Mouse (Mus musculus) kidney, adult 2 months (tissue): ENCODE measurements around the gene Tinf2. TPM values are rescaled to one million over a fixed set of nuclear protein-coding genes. Genes with fewer than 3 reads are reported as not detected.

Experiments used
- DNase-seq: peaks from one replicate; pipeline ENCODE4 v3.0.0; 2021
- H3K27ac ChIP-seq: fragments of 200-500 bp; 2 replicates; pipeline ENCODE4 v1.5.1; 2012; ENCODE audit warnings: low read depth, low read length, control low read depth, inconsistent platforms; ENCODE audit not compliant: insufficient read depth
- H3K27me3 ChIP-seq: fragments of 200-500 bp; replicated peaks from 2 replicates; pipeline ENCODE4 v1.6.1; 2012; ENCODE audit warnings: mild to moderate bottlenecking, moderate library complexity, low read length, inconsistent platforms; ENCODE audit not compliant: control insufficient read depth, insufficient read depth
- H3K36me3 ChIP-seq: fragments of 200-500 bp; 2 replicates; pipeline ENCODE4 v1.6.1; 2012; ENCODE audit warnings: mild to moderate bottlenecking, moderate library complexity, low read length, inconsistent platforms; ENCODE audit not compliant: control insufficient read depth, insufficient read depth
- H3K4me1 ChIP-seq: fragments of 200-500 bp; 2 replicates; pipeline ENCODE4 v1.6.1; 2011; ENCODE audit warnings: low read length; ENCODE audit not compliant: control insufficient read depth, insufficient read depth
- H3K4me3 ChIP-seq: fragments of 200-500 bp; 2 replicates; pipeline ENCODE4 v1.5.1; 2011; ENCODE audit warnings: mild to moderate bottlenecking, low read depth, low read length, control low read depth; ENCODE audit not compliant: insufficient read depth
- CTCF ChIP-seq: fragments of 200-500 bp; conservative IDR thresholded peaks from 2 replicates; pipeline ENCODE4 v1.5.1; 2011; ENCODE audit warnings: low read depth, mild to moderate bottlenecking, control low read depth, low read length, moderate library complexity, mixed read lengths; ENCODE audit not compliant: insufficient read depth, insufficient read length
- POLR2A ChIP-seq: fragments of 200-500 bp; IDR thresholded peaks from one replicate; pipeline ENCODE4 v1.6.1; 2011; ENCODE audit warnings: low read depth, low read length, control low read depth
- WGBS: fragments of 180-500 bp; shearing (Covaris S2); methylation state at CpG from one replicate; pipeline ENCODE4 v1.1.7; 2018; 5-methylcytosine and 5-hydroxymethylcytosine counted together
- polyA plus RNA-seq: library from polyadenylated mRNA; depleted of rRNA; stranded (reverse); fragments of >200 nt; gene quantifications from 2 replicates; pipeline ENCODE4 v1.2.3, GENCODE M21; 2012

The Tinf2 gene
- polyA plus RNA-seq, 1 experiment = 10.2 TPM

DNA sequence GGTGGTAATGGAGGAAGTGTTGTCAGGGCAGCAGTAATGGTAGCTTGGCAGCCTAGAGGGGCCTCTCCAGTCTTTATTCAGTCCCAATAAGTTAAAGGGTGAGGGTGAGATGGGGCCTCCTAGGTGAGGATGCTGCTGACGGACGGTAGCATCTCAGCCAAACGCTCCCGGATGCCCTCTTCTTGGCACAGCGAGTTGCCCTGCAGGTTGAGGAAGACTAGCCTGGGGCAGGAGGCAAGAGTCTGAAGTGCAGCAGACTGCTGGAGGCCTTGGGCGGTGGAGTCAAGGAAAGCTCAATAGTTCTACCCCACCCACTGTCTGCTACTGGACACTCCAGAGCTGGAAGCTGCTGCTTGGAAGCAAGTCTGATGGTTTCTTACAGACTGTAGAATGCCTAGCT lies 34.7 kb upstream of the Tinf2 start:
- 62% methylated on average over 6 of the region's 6 CpGs for WGBS
- TF ChIP-seq CTCF (no peak), POLR2A (no peak)
- H3K4me3 ChIP-seq = no peak overlapping the region

DNA sequence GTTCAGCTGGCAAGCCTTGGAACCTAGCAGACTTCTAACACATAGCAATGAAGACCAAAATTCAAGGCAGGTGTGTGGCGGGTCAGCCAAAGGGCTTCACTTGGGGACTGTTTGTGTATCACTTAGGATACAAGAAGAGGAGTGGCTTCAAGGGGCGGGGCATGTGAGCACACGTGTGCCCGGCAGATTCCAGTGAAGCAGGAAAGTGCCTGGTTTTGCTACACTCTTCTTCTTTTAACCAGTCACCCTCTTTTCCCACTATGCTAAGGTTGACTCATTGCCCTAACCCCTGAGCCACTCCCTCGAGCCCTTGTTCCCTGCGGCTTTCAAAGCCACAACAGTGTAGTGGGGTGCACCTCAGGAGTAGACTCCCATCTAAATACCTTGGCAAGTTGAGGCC lies 33.3 kb upstream of the Tinf2 start:
- TF ChIP-seq CTCF = no peak
- no peak for TF ChIP-seq POLR2A
- Histone ChIP-seq H3K36me3 (no peaks in the 10 kb centered on the region), H3K27me3 (no peaks in the 10 kb centered on the region), H3K4me1 (peaks cover 24% of the 10 kb centered on the region), H3K27ac (no peak overlapping the region), H3K4me3 (no peak overlapping the region)
- DNase-seq = peak; percentile 57
- 27% methylated on average over 6 of the region's 6 CpGs for WGBS

More for the DNA sequence above, 34.7 kb upstream of the Tinf2 start:
- Histone ChIP-seq H3K4me1 (peaks cover 30% of the 10 kb centered on the region), H3K36me3 (no peaks in the 10 kb centered on the region), H3K27ac (peak overlapping the region; percentile 84; the same call in 1 of the 2 replicates), H3K27me3 (no peaks in the 10 kb centered on the region)
- peak; percentile 81 for DNase-seq

DNA sequence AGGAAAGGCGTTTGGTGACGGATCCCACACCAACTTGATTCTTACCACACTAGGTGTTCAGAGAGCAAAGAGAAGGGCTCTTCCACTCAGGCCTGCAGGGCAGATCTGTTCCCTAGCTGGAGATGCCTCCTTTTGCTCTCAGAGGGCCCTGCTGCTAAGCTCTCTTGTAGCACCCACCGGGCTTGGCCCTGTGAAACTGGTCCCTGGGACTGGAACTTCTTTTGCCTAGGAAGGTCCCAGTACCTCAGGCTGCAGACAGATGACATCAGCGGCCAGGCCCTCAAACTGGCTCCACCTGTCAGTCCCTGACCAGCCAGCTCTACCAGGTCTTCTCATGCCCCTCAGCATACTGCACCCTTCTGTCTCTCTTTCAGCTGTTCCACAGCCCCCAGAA lies 32.1 kb upstream of the Tinf2 start, which contains the start of gene Tgm1:
Tgm1 (minus strand) TSS at position 198 of the 394 bp plus-strand sequence.
- DNase-seq = no peak
- Histone ChIP-seq H3K4me3 (peak within 1 kb of the TSS; percentile 40), H3K36me3 (no peaks in the 10 kb centered on the region), H3K27me3 (no peaks in the 10 kb centered on the region), H3K27ac (peak within 1 kb of the TSS; percentile 66), H3K4me1 (peaks cover 24% of the 10 kb centered on the region)
- WGBS = 28% methylated on average over 4 of the region's 4 CpGs
- no peak for TF ChIP-seq CTCF
- TF ChIP-seq POLR2A = no peak

DNA sequence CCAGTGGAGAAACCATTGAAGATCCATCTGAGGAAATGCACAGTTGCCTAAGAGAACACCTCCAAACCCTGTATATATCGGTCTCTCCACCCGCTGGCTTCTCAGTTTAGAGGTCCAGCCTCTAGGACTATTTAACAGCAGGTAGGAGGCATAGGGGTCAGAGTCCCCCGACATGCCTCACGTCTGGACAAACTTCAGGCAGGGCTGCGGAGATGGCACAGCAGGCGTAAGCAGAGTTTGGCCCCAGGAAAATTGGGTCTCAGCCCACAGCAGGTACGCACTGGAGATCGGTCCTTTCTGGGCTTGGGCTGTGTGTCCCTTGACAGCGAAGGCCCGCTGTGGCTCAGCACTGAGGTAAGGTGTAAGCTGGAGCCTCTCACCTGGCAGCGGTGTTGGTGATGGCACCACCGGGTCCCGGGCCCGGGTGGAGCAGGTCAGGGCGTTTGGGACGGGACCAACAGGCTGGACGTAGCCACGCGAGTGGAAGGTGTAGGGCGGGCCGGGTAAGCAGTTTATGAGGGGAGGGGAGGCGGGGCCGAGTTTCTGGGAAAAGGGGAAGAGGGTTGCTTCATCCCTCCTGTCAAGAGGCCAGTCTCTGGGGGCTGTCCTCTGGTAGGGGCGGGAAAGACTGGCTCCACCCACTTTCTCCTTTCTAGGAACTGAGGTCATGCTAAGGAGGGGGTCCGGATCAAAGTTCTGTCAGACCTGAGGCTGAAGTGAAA lies 31.5 kb upstream of the Tinf2 start:
- no peaks in the 10 kb centered on the region for H3K27me3 ChIP-seq
- TF ChIP-seq POLR2A (no peak), CTCF (no peak)
- peaks cover 22% of the 10 kb centered on the region for H3K4me1 ChIP-seq
- H3K27ac ChIP-seq = peak overlapping the region; percentile 66
- no peaks in the 10 kb centered on the region for H3K36me3 ChIP-seq
- 15% methylated on average over 25 of the region's 25 CpGs for WGBS
- peak; percentile 91 for DNase-seq
- H3K4me3 ChIP-seq = peak overlapping the region; percentile 32

DNA sequence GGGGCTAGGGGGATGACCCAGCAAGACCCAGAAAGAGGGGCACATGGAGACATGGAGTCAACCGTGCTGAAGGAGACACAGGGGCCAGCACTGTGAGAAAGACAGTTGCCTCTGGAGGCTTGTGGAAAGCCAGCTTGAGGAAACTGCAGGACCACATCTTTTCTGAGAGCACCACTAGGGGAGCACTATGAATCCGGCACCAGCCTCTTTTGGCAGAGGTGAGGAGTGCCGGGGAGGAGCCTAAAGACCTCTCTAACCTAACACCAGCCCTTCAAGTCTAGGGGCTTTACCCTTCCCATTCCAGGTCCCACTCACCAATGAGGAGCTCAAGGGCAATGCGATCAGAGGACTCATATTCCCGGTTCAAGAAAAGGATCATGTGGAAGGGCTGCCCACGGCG lies 30.2 kb upstream of the Tinf2 start:
- Histone ChIP-seq H3K27ac (no peak overlapping the region), H3K36me3 (no peaks in the 10 kb centered on the region), H3K4me3 (peak overlapping the region; percentile 40), H3K27me3 (no peaks in the 10 kb centered on the region), H3K4me1 (peaks cover 17% of the 10 kb centered on the region)
- TF ChIP-seq POLR2A (no peak), CTCF (0 out of 2 replicates have a peak, but pooled peaks have one; percentile 24)
- 80% methylated on average over 7 of the region's 7 CpGs for WGBS
- DNase-seq = no peak

DNA sequence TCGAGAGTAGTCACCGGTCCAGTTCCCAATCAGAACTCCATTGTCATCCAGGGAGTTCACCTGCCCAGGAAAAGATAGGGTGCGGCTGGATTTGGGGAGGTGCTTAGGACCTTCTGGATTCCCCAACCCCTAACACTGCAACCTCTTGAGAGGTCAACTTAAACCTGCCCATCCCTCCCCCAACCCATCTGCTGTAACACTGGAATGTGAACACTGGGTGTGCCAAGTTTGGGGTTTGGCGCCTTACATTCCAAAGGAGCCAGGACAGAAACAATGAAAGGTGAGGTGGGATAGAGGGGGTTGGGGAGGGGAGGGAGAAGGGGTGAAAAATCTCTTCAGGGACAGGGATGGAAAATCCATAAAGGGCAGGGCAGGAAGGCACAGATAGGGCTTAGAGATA lies 27.9 kb upstream of the Tinf2 start:
- no peaks in the 10 kb centered on the region for H3K27me3 ChIP-seq
- 86% methylated on average over 4 of the region's 4 CpGs for WGBS

DNA sequence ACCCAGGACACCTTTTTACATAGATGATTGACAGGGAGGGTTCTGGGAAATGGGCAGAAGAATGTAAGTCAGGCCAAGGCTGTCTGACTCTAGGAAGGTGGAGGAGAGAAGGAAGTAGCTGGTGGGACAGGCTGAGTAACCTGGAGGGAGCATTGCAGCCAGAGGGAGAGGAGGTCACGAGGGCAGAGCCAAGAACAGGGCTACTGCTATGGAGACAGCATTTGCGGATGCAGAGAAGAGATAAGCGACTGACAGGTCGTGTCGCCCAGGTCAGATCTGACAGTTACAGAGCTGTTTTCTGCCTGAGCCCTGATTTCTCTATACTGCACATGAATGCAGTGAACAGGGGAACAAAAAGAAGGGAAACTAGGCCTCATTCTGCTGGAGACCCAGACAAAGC lies 25.8 kb upstream of the Tinf2 start:
- Histone ChIP-seq H3K4me3 (no peak overlapping the region), H3K27me3 (no peaks in the 10 kb centered on the region), H3K27ac (no peak overlapping the region), H3K4me1 (peaks cover 2% of the 10 kb centered on the region; the same call in 1 of the 2 replicates), H3K36me3 (no peaks in the 10 kb centered on the region)
- WGBS = 88% methylated on average over 5 of the region's 5 CpGs
- DNase-seq = peak; percentile 61
- TF ChIP-seq CTCF (no peak), POLR2A (no peak)

More for the DNA sequence above, 27.9 kb upstream of the Tinf2 start:
- Histone ChIP-seq H3K27ac (no peak overlapping the region), H3K4me1 (peaks cover 9% of the 10 kb centered on the region; the same call in 1 of the 2 replicates), H3K36me3 (no peaks in the 10 kb centered on the region), H3K4me3 (no peak overlapping the region)
- DNase-seq = no peak
- no peak for TF ChIP-seq POLR2A
- TF ChIP-seq CTCF = no peak
